Mouse (Mus musculus): ENCODE data around the gene Actrt2. TPM values are rescaled to one million over a fixed set of nuclear protein-coding genes. Genes with fewer than 3 reads are reported as not detected.

The Actrt2 gene
- total RNA-seq, 2 experiments from 2014 or later, result not detected

- peak; percentile 22 for DNase-seq
These were observed 29.3 kb downstream of the Actrt2 start for GRCm38 (mm10) chr4:154638320-154638886.

- peak; percentile 33 for DNase-seq
These were observed 30.0 kb downstream of the Actrt2 start for GRCm38 (mm10) chr4:154637468-154638319.

- DNase-seq, result peak; percentile 66
These were observed 30.9 kb downstream of the Actrt2 start, which contains the start of gene Prdm16 for GRCm38 (mm10) chr4:154636721-154637311. TSS of gene Prdm16 (minus strand) at chr4:154636873.

GRCm38 (mm10) chr4:154636053-154636433 is 31.6 kb downstream of the Actrt2 start:
- peak; percentile 70 for DNase-seq

- peak; percentile 63 for DNase-seq
These were observed 32.2 kb downstream of the Actrt2 start for GRCm38 (mm10) chr4:154635241-154636052.

- DNase-seq, result peak; percentile 52
These were observed 33.0 kb downstream of the Actrt2 start for GRCm38 (mm10) chr4:154634470-154635240.

- DNase-seq, result no peak
These were observed 33.7 kb downstream of the Actrt2 start for GRCm38 (mm10) chr4:154634001-154634400.

GRCm38 (mm10) chr4:154632800-154633764 is 34.6 kb downstream of the Actrt2 start:
- peak; percentile 34 for DNase-seq

- DNase-seq, result no peak
These were observed 36.9 kb downstream of the Actrt2 start for GRCm38 (mm10) chr4:154630763-154631162.

GRCm38 (mm10) chr4:154627419-154628142 is 40.1 kb downstream of the Actrt2 start:
- DNase-seq, result no peak

GRCm38 (mm10) chr4:154626282-154626681 is 41.4 kb downstream of the Actrt2 start:
- DNase-seq, result no peak

GRCm38 (mm10) chr4:154625710-154626109 is 42.0 kb downstream of the Actrt2 start:
- DNase-seq, result no peak

- no peak for DNase-seq
These were observed 44.4 kb downstream of the Actrt2 start for GRCm38 (mm10) chr4:154623241-154623640.

- no peak for DNase-seq
These were observed 45.1 kb downstream of the Actrt2 start for GRCm38 (mm10) chr4:154622521-154622920.

Other genes with a start within 250 kb of the Actrt2 start
- 10 to 100 TPM; 25.5 to 26.8 TPM for gene Prdm16, start 31.0 kb downstream of the Actrt2 start, total RNA-seq (2021)
- gene Ttc34, start 169.6 kb upstream of the Actrt2 start, total RNA-seq (2021), result under 1 TPM; 0.26 to 0.41 TPM
- gene Mmel1, start 201.7 kb upstream of the Actrt2 start, total RNA-seq (2021), result under 1 TPM; 0.21 to 0.72 TPM
- gene Fam213b, start 231.3 kb upstream of the Actrt2 start, total RNA-seq (2021), result 10 to 100 TPM; 37.8 to 39.7 TPM

Measured in heart, postnatal 4 days (tissue).